Mouse (Mus musculus) T-helper 2 cell (primary cell): ENCODE data around the gene Ficd.

Source experiments
- in situ Hi-C: fragments of 300-600 bp; cut with MboI, MseI; formaldehyde crosslinking; loops from one replicate; pipeline ENCODE4 v1.15.1; 2025; ENCODE audit warnings: high pct_unique_total_duplicates

The Ficd gene

GRCm38 (mm10) chr5:113735345-113736112 is at the start of gene Ficd:
TSS of gene Ficd (plus strand) at chr5:113735803.
- in situ Hi-C loops, result loop anchor here (5.0 kb wide), 1 partner anchor 37 kb away; the partner anchor contains the start of genes Iscu and Sart3

GRCm38 (mm10) chr5:113687514-113687913 is 48.1 kb upstream of the Ficd start:
- in situ Hi-C loops, result no loop called here

- in situ Hi-C loops, result no loop called here
Observed at GRCm38 (mm10) chr5:113690069-113690548, 45.5 kb upstream of the Ficd start.

- in situ Hi-C loops, result no loop called here
Observed at GRCm38 (mm10) chr5:113690866-113691265, 44.7 kb upstream of the Ficd start.

GRCm38 (mm10) chr5:113693196-113693755 is 42.3 kb upstream of the Ficd start:
- in situ Hi-C loops, result no loop called here

- in situ Hi-C loops, result no loop called here
Observed at GRCm38 (mm10) chr5:113694000-113694399, 41.6 kb upstream of the Ficd start.

- in situ Hi-C loops, result no loop called here
Observed at GRCm38 (mm10) chr5:113694415-113694814, 41.2 kb upstream of the Ficd start.

- in situ Hi-C loops, result no loop called here
Observed at GRCm38 (mm10) chr5:113700388-113701023, 35.1 kb upstream of the Ficd start.

GRCm38 (mm10) chr5:113703803-113704585 is 31.6 kb upstream of the Ficd start:
- in situ Hi-C loops, result no loop called here

GRCm38 (mm10) chr5:113712861-113713260 is 22.7 kb upstream of the Ficd start:
- in situ Hi-C loops, result loop anchor here (10.0 kb wide), 1 partner anchor 128 kb away; no protein-coding TSS in a partner anchor

- in situ Hi-C loops, result loop anchor here (5.0 to 10.0 kb wide), 2 partner anchors 132 to 339 kb away; no protein-coding TSS in a partner anchor
Observed at GRCm38 (mm10) chr5:113716581-113717388, 18.8 kb upstream of the Ficd start.

GRCm38 (mm10) chr5:113719221-113719661 is 16.4 kb upstream of the Ficd start:
- in situ Hi-C loops, result loop anchor here (5.0 to 10.0 kb wide), 2 partner anchors 134 to 342 kb away; no protein-coding TSS in a partner anchor

GRCm38 (mm10) chr5:113722224-113723013 is 13.2 kb upstream of the Ficd start:
- in situ Hi-C loops, result loop anchor here (5.0 kb wide), 1 partner anchor 250 kb away; no protein-coding TSS in a partner anchor

- in situ Hi-C loops, result loop anchor here (5.0 kb wide), 1 partner anchor 251 kb away; no protein-coding TSS in a partner anchor
Observed at GRCm38 (mm10) chr5:113723567-113724237, 11.9 kb upstream of the Ficd start.

GRCm38 (mm10) chr5:113724446-113724845 is 11.2 kb upstream of the Ficd start, which contains the start of gene 1700069L16Rik:
TSS of gene 1700069L16Rik (minus strand) at chr5:113724772.
- in situ Hi-C loops, result loop anchor here (5.0 kb wide), 1 partner anchor 252 kb away; no protein-coding TSS in a partner anchor

- in situ Hi-C loops, result no loop called here
Observed at GRCm38 (mm10) chr5:113725417-113725816, 10.2 kb upstream of the Ficd start.

GRCm38 (mm10) chr5:113726618-113727017 is 9.0 kb upstream of the Ficd start:
- in situ Hi-C loops, result no loop called here

- in situ Hi-C loops, result no loop called here
Observed at GRCm38 (mm10) chr5:113727238-113727637, 8.4 kb upstream of the Ficd start.

GRCm38 (mm10) chr5:113728011-113728410 is 7.6 kb upstream of the Ficd start:
- in situ Hi-C loops, result no loop called here
